Mouse (Mus musculus) liver, adult 2 months (tissue): Measurements from ENCODE around the gene Eif3a. TPM values are rescaled to one million over a fixed set of nuclear protein-coding genes. Genes with fewer than 3 reads are reported as not detected.

Source experiments
- DNase-seq: peaks from one replicate; pipeline ENCODE4 v3.0.0-alpha.2; 2011; ENCODE audit warnings: low read depth, low spot score; ENCODE audit errors: extremely low read depth
- H3K27ac ChIP-seq: fragments of 200-500 bp; replicated peaks from 2 replicates; pipeline ENCODE4 v1.5.1; 2012; ENCODE audit warnings: low read depth, mild to moderate bottlenecking, control low read depth, inconsistent platforms, low read length; ENCODE audit not compliant: insufficient read depth
- H3K27me3 ChIP-seq: fragments of 200-500 bp; 2 replicates; pipeline ENCODE4 v1.6.1; 2012; ENCODE audit warnings: mild to moderate bottlenecking, moderate library complexity, low read length, inconsistent platforms; ENCODE audit not compliant: control insufficient read depth, insufficient read depth
- H3K36me3 ChIP-seq: fragments of 200-500 bp; 2 replicates; pipeline ENCODE4 v1.6.1; 2012; ENCODE audit warnings: low read length, inconsistent platforms; ENCODE audit not compliant: control insufficient read depth, insufficient read depth
- H3K4me1 ChIP-seq: fragments of 200-500 bp; 2 replicates; pipeline ENCODE4 v1.6.1; 2011; ENCODE audit warnings: low read length; ENCODE audit not compliant: control insufficient read depth, insufficient read depth
- H3K4me3 ChIP-seq: fragments of 200-500 bp; 2 replicates; pipeline ENCODE4 v1.5.1; 2011; ENCODE audit warnings: low read depth, mild to moderate bottlenecking, control low read depth, low read length, moderate library complexity; ENCODE audit not compliant: insufficient read depth
- H3K79me2 ChIP-seq: fragments of 200-500 bp; 2 replicates; pipeline ENCODE4 v1.6.1; 2012; ENCODE audit warnings: inconsistent platforms, mild to moderate bottlenecking, low read length, moderate library complexity; ENCODE audit not compliant: control insufficient read depth, insufficient read depth
- H3K9ac ChIP-seq: fragments of 200-500 bp; 2 replicates; pipeline ENCODE4 v1.6.1; 2012; ENCODE audit warnings: low read depth, mild to moderate bottlenecking, control low read depth, inconsistent platforms, low read length
- CTCF ChIP-seq: fragments of 200-500 bp; IDR thresholded peaks from 2 replicates; pipeline ENCODE4 v1.5.1; 2011; ENCODE audit warnings: low read depth, low read length, control low read depth
- POLR2A ChIP-seq: fragments of 200-500 bp; IDR thresholded peaks from 2 replicates; pipeline ENCODE4 v1.6.1; 2011; ENCODE audit warnings: low read length, control low read depth; ENCODE audit not compliant: insufficient read depth; ENCODE audit errors: extremely low read depth
- WGBS: fragments of 180-500 bp; shearing (Covaris S2); methylation state at CpG from one replicate; pipeline ENCODE4 v1.1.7; 2018; 5-methylcytosine and 5-hydroxymethylcytosine counted together
- polyA plus RNA-seq: library from polyadenylated mRNA; depleted of rRNA; stranded (reverse); fragments of >200 nt; gene quantifications from 2 replicates; pipeline ENCODE4 v1.2.3, GENCODE M21; 2012
- total RNA-seq: library from RNA; depleted of rRNA; stranded (reverse); fragments of >200 nt; gene quantifications from 2 replicates; pipeline ENCODE4 v1.2.3, GENCODE M21; 2014

Gene Eif3a
- total and polyA plus RNA-seq, 2 experiments: 17.7 to 57.9 TPM

- H3K27me3 ChIP-seq: no peaks in the 10 kb centered on the region
- no peaks in the 10 kb centered on the region for H3K79me2 ChIP-seq
- peak overlapping the region; percentile 68; the same call in 1 of the 2 replicates for H3K4me3 ChIP-seq
- 11% methylated on average over 25 of the region's 25 CpGs for WGBS
- H3K27ac ChIP-seq: no peak overlapping the region
- peaks cover 8% of the 10 kb centered on the region for H3K4me1 ChIP-seq
- DNase-seq: no peak
- TF ChIP-seq CTCF (no peak), POLR2A (no peak)
- peaks cover 16% of the 10 kb centered on the region for H3K36me3 ChIP-seq
- H3K9ac ChIP-seq: peak overlapping the region; percentile 33; the same call in 1 of the 2 replicates
Observed at GRCm38 (mm10) chr19:60757099-60757785, 33.2 kb downstream of the Eif3a start.

DNA sequence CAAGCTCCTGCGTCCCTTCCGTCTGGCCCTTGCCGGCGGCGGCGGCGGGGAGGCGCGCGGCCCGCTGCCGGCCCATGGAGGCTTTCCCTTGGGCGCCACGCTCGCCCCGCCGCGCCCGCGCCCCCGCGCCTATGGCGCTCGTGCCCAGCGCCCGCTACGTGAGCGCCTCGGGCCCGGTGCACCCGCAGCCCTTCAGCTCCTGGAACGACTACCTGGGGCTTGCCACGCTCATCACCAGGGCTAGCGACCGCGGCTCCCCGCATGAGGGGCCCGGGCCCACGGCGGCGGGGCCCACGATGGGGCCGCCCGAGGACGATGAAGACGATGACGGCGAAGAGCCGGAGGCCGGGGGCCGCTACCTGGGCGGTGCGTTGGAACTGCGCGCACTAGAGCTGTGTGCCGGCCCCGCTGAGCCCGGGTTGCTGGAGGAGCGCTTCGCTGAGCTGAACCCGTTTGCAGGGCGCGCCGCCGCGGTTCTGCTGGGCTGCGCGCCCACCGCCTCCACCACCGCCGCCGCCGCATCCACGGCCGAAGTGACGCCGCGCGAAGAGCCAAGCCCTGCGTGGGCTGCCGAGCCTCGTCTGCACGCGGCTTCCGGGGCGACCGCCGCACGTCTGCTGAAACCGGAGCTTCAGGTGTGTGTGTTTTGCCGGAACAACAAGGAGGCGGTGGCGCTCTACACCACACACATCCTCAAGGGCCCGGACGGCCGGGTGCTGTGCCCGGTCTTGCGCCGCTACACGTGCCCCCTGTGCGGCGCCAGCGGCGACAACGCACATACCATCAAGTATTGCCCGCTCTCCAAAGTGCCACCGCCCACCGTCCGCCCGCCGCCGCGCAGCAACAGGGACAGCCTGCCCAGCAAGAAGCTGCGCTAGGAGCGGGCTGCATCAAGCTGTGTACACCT lies 34.0 kb downstream of the Eif3a start:
- DNase-seq: peak; percentile 36
- H3K27me3 ChIP-seq: no peaks in the 10 kb centered on the region
- peak overlapping the region; percentile 68 for H3K4me3 ChIP-seq
- 1% methylated on average over 113 of the region's 115 CpGs for WGBS
- TF ChIP-seq CTCF (no peak), POLR2A (no peak)
- H3K4me1 ChIP-seq: peaks cover 8% of the 10 kb centered on the region
- peaks cover 12% of the 10 kb centered on the region for H3K36me3 ChIP-seq
- no peaks in the 10 kb centered on the region for H3K79me2 ChIP-seq
- no peak overlapping the region for H3K27ac ChIP-seq
- peak overlapping the region; percentile 48 for H3K9ac ChIP-seq

- Histone ChIP-seq H3K9ac (peak within 1 kb of the TSS; percentile 48), H3K79me2 (no peaks in the 10 kb centered on the region), H3K4me1 (peaks cover 8% of the 10 kb centered on the region), H3K36me3 (peaks cover 10% of the 10 kb centered on the region), H3K27ac (no peak within 1 kb of the TSS), H3K27me3 (no peaks in the 10 kb centered on the region), H3K4me3 (peak within 1 kb of the TSS; percentile 68)
- peak; percentile 29 for DNase-seq
- under 1% methylated on average over 58 of the region's 58 CpGs for WGBS
- TF ChIP-seq CTCF (no peak), POLR2A (no peak)
Observed at GRCm38 (mm10) chr19:60755438-60756191, 34.8 kb downstream of the Eif3a start, which contains the start of gene Nanos1. Nanos1 (plus strand) TSS chr19:60755987.

GRCm38 (mm10) chr19:60747801-60748200 lies 42.7 kb downstream of the Eif3a start:
- no peaks in the 10 kb centered on the region for H3K4me1 ChIP-seq
- 41% methylated on average over 1 of the region's 1 CpGs for WGBS

GRCm38 (mm10) chr19:60743767-60744547 lies 46.5 kb downstream of the Eif3a start:
- 67% methylated on average over 5 of the region's 5 CpGs for WGBS
- peaks cover 7% of the 10 kb centered on the region; the same call in 1 of the 2 replicates for H3K27me3 ChIP-seq
- H3K79me2 ChIP-seq: no peaks in the 10 kb centered on the region
- TF ChIP-seq POLR2A: no peak
- no peaks in the 10 kb centered on the region for H3K4me1 ChIP-seq
- no peak overlapping the region for H3K27ac ChIP-seq
- no peak for DNase-seq
- no peaks in the 10 kb centered on the region for H3K36me3 ChIP-seq
- H3K9ac ChIP-seq: no peak overlapping the region
- H3K4me3 ChIP-seq: no peak overlapping the region

More at GRCm38 (mm10) chr19:60747801-60748200, 42.7 kb downstream of the Eif3a start:
- H3K79me2 ChIP-seq: no peaks in the 10 kb centered on the region
- no peak overlapping the region for H3K27ac ChIP-seq
- DNase-seq: peak; percentile 91
- H3K36me3 ChIP-seq: no peaks in the 10 kb centered on the region
- TF ChIP-seq POLR2A: no peak
- no peak for TF ChIP-seq CTCF
- H3K4me3 ChIP-seq: no peak overlapping the region
- no peak overlapping the region for H3K9ac ChIP-seq
- H3K27me3 ChIP-seq: peaks cover 2% of the 10 kb centered on the region; the same call in 1 of the 2 replicates
